Mouse (Mus musculus) brain, embryonic 14.5 days (tissue): ENCODE data around the gene Brdt.

Experiments
- CTCF ChIP-seq: fragments of 200-500 bp; IDR thresholded peaks from 2 replicates; pipeline ENCODE4 v1.5.1; 2012; ENCODE audit warnings: inconsistent platforms, mild to moderate bottlenecking, moderate library complexity, borderline replicate concordance; ENCODE audit not compliant: insufficient read depth, insufficient read length; ENCODE audit errors: extremely low read depth
- POLR2A ChIP-seq: fragments of 200-500 bp; IDR thresholded peaks from 2 replicates; pipeline ENCODE4 v1.6.1; 2012; ENCODE audit warnings: mild to moderate bottlenecking, inconsistent platforms, borderline replicate concordance; ENCODE audit not compliant: poor library complexity, insufficient read depth, insufficient read length, severe bottlenecking; ENCODE audit errors: extremely low read depth

- TF ChIP-seq CTCF: no peak
- TF ChIP-seq POLR2A: no peak
These were observed 45.4 kb upstream of the Brdt start for GRCm38 (mm10) chr5:107285563-107285962.
